Mouse (Mus musculus) hindbrain, embryonic 12.5 days (tissue): ENCODE measurements around the gene Calhm5. TPM values are rescaled to one million over a fixed set of nuclear protein-coding genes. Genes with fewer than 3 reads are reported as not detected.

Source experiments
- ATAC-seq: fragments of 200-750 bp; cut with Nextera tagmentation; 2 replicates; pipeline ENCODE4 v1.8.0; 2017; ENCODE audit warnings: moderate TSS enrichment; ENCODE audit not compliant: low FRiP score
- H3K27ac ChIP-seq: fragments of 300-500 bp; sonication (generic); 2 replicates; pipeline ENCODE4 v1.5.1; 2016; ENCODE audit warnings: mild to moderate bottlenecking
- H3K27me3 ChIP-seq: fragments of 300-500 bp; sonication (generic); 2 replicates; pipeline ENCODE4 v1.6.1; 2016; ENCODE audit warnings: mild to moderate bottlenecking
- H3K36me3 ChIP-seq: fragments of 300-500 bp; sonication (generic); 2 replicates; pipeline ENCODE4 v1.6.1; 2016; ENCODE audit warnings: mild to moderate bottlenecking
- H3K4me1 ChIP-seq: fragments of 300-500 bp; sonication (generic); 2 replicates; pipeline ENCODE4 v1.6.1; 2016
- H3K4me2 ChIP-seq: fragments of 300-500 bp; sonication (generic); replicated peaks from 2 replicates; pipeline ENCODE4 v1.6.1; 2016; ENCODE audit warnings: mild to moderate bottlenecking
- H3K4me3 ChIP-seq: fragments of 300-500 bp; sonication (generic); 2 replicates; pipeline ENCODE4 v1.5.1; 2016; ENCODE audit warnings: mild to moderate bottlenecking
- H3K9ac ChIP-seq: fragments of 300-500 bp; sonication (generic); 2 replicates; pipeline ENCODE4 v1.6.1; 2016; ENCODE audit warnings: mild to moderate bottlenecking, moderate library complexity
- H3K9me3 ChIP-seq: fragments of 300-500 bp; sonication (generic); replicated peaks from 2 replicates; pipeline ENCODE4 v1.6.1; 2016; ENCODE audit warnings: mild to moderate bottlenecking
- WGBS: fragments of 180-500 bp; shearing (Covaris S2); methylation state at CpG from one replicate; pipeline ENCODE4 v1.1.7; 2016; 5-methylcytosine and 5-hydroxymethylcytosine counted together
- polyA plus RNA-seq: library from polyadenylated mRNA; unstranded; fragments of >200 nt; fragmentation: Nextera tagmentation; extraction: Ambion mirVana; gene quantifications from 2 replicates; pipeline ENCODE4 v1.2.1, GENCODE M21; 2016

The Calhm5 gene
- 0.25 and 0.32 TPM in 2 replicates for polyA plus RNA-seq

- H3K36me3 ChIP-seq, result no peaks in the 10 kb centered on the region
- H3K27ac ChIP-seq, result no peak within 1 kb of the TSS
- no peak within 1 kb of the TSS; the same call in 1 of the 2 replicates for H3K4me3 ChIP-seq
- no peaks in the 10 kb centered on the region for H3K27me3 ChIP-seq
- H3K9ac ChIP-seq, result no peak within 1 kb of the TSS
- no peaks in the 10 kb centered on the region for H3K9me3 ChIP-seq
- 0 out of 2 replicates have a peak, but pooled peaks cover 4% of the 10 kb centered on the region for H3K4me1 ChIP-seq
- H3K4me2 ChIP-seq, result peak within 1 kb of the TSS; percentile 29
- 27% methylated on average over 9 of the region's 9 CpGs for WGBS
- no peak for ATAC-seq
Observed at GRCm38 (mm10) chr10:34096418-34096883, at the start of gene Calhm5. Calhm5 (minus strand) TSS chr10:34096519.

- H3K36me3 ChIP-seq, result no peaks in the 10 kb centered on the region
- H3K4me2 ChIP-seq, result no peak overlapping the region
- no peak overlapping the region for H3K4me3 ChIP-seq
- WGBS, result 95% methylated on average over 2 of the region's 2 CpGs
- no peaks in the 10 kb centered on the region for H3K4me1 ChIP-seq
- no peaks in the 10 kb centered on the region for H3K27me3 ChIP-seq
- H3K27ac ChIP-seq, result no peak overlapping the region
- ATAC-seq, result no peak
- no peak overlapping the region for H3K9ac ChIP-seq
- no peaks in the 10 kb centered on the region; the same call in 1 of the 2 replicates for H3K9me3 ChIP-seq
Observed at GRCm38 (mm10) chr10:34141693-34142092, 45.4 kb upstream of the Calhm5 start.

- H3K4me1 ChIP-seq, result no peaks in the 10 kb centered on the region
- no peak overlapping the region for H3K27ac ChIP-seq
- ATAC-seq, result no peak
- H3K4me2 ChIP-seq, result no peak overlapping the region
- H3K9me3 ChIP-seq, result no peaks in the 10 kb centered on the region; the same call in 1 of the 2 replicates
- H3K36me3 ChIP-seq, result no peaks in the 10 kb centered on the region
- no peak overlapping the region for H3K9ac ChIP-seq
- H3K4me3 ChIP-seq, result no peak overlapping the region
- 70% methylated on average over 4 of the region's 4 CpGs for WGBS
- no peaks in the 10 kb centered on the region for H3K27me3 ChIP-seq
Observed at GRCm38 (mm10) chr10:34139768-34140167, 43.4 kb upstream of the Calhm5 start.

- Histone ChIP-seq H3K27me3 (no peaks in the 10 kb centered on the region), H3K27ac (no peak overlapping the region), H3K36me3 (no peaks in the 10 kb centered on the region), H3K4me1 (no peaks in the 10 kb centered on the region), H3K4me2 (no peak overlapping the region), H3K9me3 (no peaks in the 10 kb centered on the region; the same call in 1 of the 2 replicates), H3K9ac (no peak overlapping the region), H3K4me3 (no peak overlapping the region)
- ATAC-seq, result no peak
- WGBS, result 65% methylated on average over 6 of the region's 6 CpGs
Observed at GRCm38 (mm10) chr10:34138027-34138426, 41.7 kb upstream of the Calhm5 start.

GRCm38 (mm10) chr10:34136432-34136831, 40.1 kb upstream of the Calhm5 start:
- Histone ChIP-seq H3K27ac (no peak overlapping the region), H3K27me3 (no peaks in the 10 kb centered on the region), H3K9me3 (no peaks in the 10 kb centered on the region; the same call in 1 of the 2 replicates), H3K4me3 (no peak overlapping the region), H3K9ac (no peak overlapping the region), H3K4me1 (no peaks in the 10 kb centered on the region), H3K4me2 (no peak overlapping the region), H3K36me3 (no peaks in the 10 kb centered on the region)
- 13% methylated on average over 6 of the region's 6 CpGs for WGBS
- no peak for ATAC-seq

- Histone ChIP-seq H3K9me3 (no peaks in the 10 kb centered on the region), H3K27me3 (peaks cover 6% of the 10 kb centered on the region; the same call in 1 of the 2 replicates), H3K9ac (no peak overlapping the region), H3K4me3 (no peak overlapping the region), H3K36me3 (no peaks in the 10 kb centered on the region), H3K4me1 (0 out of 2 replicates have a peak, but pooled peaks cover 3% of the 10 kb centered on the region), H3K4me2 (no peak overlapping the region), H3K27ac (no peak overlapping the region)
- WGBS, result 86% methylated on average over 2 of the region's 2 CpGs
- no peak for ATAC-seq
Observed at GRCm38 (mm10) chr10:34131356-34131755, 35.0 kb upstream of the Calhm5 start.

- H3K27me3 ChIP-seq, result peaks cover 6% of the 10 kb centered on the region; the same call in 1 of the 2 replicates
- H3K4me1 ChIP-seq, result 0 out of 2 replicates have a peak, but pooled peaks cover 3% of the 10 kb centered on the region
- no peak overlapping the region for H3K9ac ChIP-seq
- no peaks in the 10 kb centered on the region for H3K9me3 ChIP-seq
- no peak overlapping the region for H3K4me3 ChIP-seq
- H3K36me3 ChIP-seq, result no peaks in the 10 kb centered on the region
- no peak for ATAC-seq
- no peak overlapping the region for H3K27ac ChIP-seq
- WGBS, result 86% methylated on average over 6 of the region's 6 CpGs
- H3K4me2 ChIP-seq, result no peak overlapping the region
Observed at GRCm38 (mm10) chr10:34128391-34128790, 32.1 kb upstream of the Calhm5 start.

- ATAC-seq, result peak; percentile 64
- Histone ChIP-seq H3K27me3 (peaks cover 6% of the 10 kb centered on the region; the same call in 1 of the 2 replicates), H3K4me2 (peak within 1 kb of the TSS; percentile 85), H3K27ac (no peak within 1 kb of the TSS), H3K36me3 (no peaks in the 10 kb centered on the region), H3K9me3 (no peaks in the 10 kb centered on the region), H3K4me3 (peak within 1 kb of the TSS; percentile 51), H3K9ac (peak within 1 kb of the TSS; percentile 62), H3K4me1 (0 out of 2 replicates have a peak, but pooled peaks cover 3% of the 10 kb centered on the region)
- WGBS, result 17% methylated on average over 44 of the region's 44 CpGs
Observed at GRCm38 (mm10) chr10:34127392-34128378, 31.4 kb upstream of the Calhm5 start, which contains the start of gene Calhm6. Calhm6 (minus strand) TSS chr10:34127984.

- ATAC-seq, result no peak
- 92% methylated on average over 2 of the region's 2 CpGs for WGBS
- no peaks in the 10 kb centered on the region for H3K9me3 ChIP-seq
- H3K27ac ChIP-seq, result no peak overlapping the region
- no peak overlapping the region for H3K4me3 ChIP-seq
- H3K36me3 ChIP-seq, result no peaks in the 10 kb centered on the region
- no peaks in the 10 kb centered on the region for H3K27me3 ChIP-seq
- no peaks in the 10 kb centered on the region for H3K4me1 ChIP-seq
- H3K4me2 ChIP-seq, result no peak overlapping the region
- no peak overlapping the region for H3K9ac ChIP-seq
Observed at GRCm38 (mm10) chr10:34118421-34118820, 22.1 kb upstream of the Calhm5 start.

- Histone ChIP-seq H3K4me1 (no peaks in the 10 kb centered on the region), H3K4me2 (no peak overlapping the region), H3K27ac (no peak overlapping the region), H3K36me3 (no peaks in the 10 kb centered on the region), H3K4me3 (no peak overlapping the region), H3K9me3 (no peaks in the 10 kb centered on the region), H3K27me3 (no peaks in the 10 kb centered on the region), H3K9ac (no peak overlapping the region)
- ATAC-seq, result no peak
Observed at GRCm38 (mm10) chr10:34117770-34118169, 21.5 kb upstream of the Calhm5 start.

GRCm38 (mm10) chr10:34117131-34117530, 20.8 kb upstream of the Calhm5 start:
- Histone ChIP-seq H3K4me3 (no peak overlapping the region), H3K9ac (no peak overlapping the region), H3K9me3 (no peaks in the 10 kb centered on the region), H3K4me2 (no peak overlapping the region), H3K27ac (no peak overlapping the region), H3K27me3 (no peaks in the 10 kb centered on the region), H3K36me3 (no peaks in the 10 kb centered on the region), H3K4me1 (no peaks in the 10 kb centered on the region)
- WGBS, result 73% methylated on average over 3 of the region's 3 CpGs
- no peak for ATAC-seq

- Histone ChIP-seq H3K9ac (no peak overlapping the region), H3K4me1 (no peaks in the 10 kb centered on the region), H3K9me3 (no peaks in the 10 kb centered on the region), H3K27me3 (no peaks in the 10 kb centered on the region), H3K36me3 (no peaks in the 10 kb centered on the region), H3K4me2 (no peak overlapping the region), H3K27ac (no peak overlapping the region; the same call in 1 of the 2 replicates), H3K4me3 (no peak overlapping the region)
- WGBS, result 64% methylated on average over 4 of the region's 4 CpGs
- ATAC-seq, result no peak
Observed at GRCm38 (mm10) chr10:34111964-34112738, 15.8 kb upstream of the Calhm5 start.
